Mouse (Mus musculus) lung, adult 2 months (tissue): ENCODE data around the gene Fat3. TPM values are rescaled to one million over a fixed set of nuclear protein-coding genes. Genes with fewer than 3 reads are reported as not detected.

Experiments
- DNase-seq: peaks from one replicate; pipeline ENCODE4 v3.0.0; 2022
- H3K4me1 ChIP-seq: fragments of 200-500 bp; 2 replicates; pipeline ENCODE4 v1.6.1; 2011; ENCODE audit warnings: low read length; ENCODE audit not compliant: control insufficient read depth, insufficient read depth
- H3K4me3 ChIP-seq: fragments of 200-500 bp; replicated peaks from 2 replicates; pipeline ENCODE3; 2011; ENCODE audit warnings: low read depth, mild to moderate bottlenecking, control low read depth, low read length; ENCODE audit errors: extremely low read depth
- CTCF ChIP-seq: fragments of 200-500 bp; IDR thresholded peaks from 2 replicates; pipeline ENCODE4 v1.5.1; 2011; ENCODE audit warnings: mild to moderate bottlenecking, low read length, control low read depth; ENCODE audit not compliant: insufficient read depth
- POLR2A ChIP-seq: fragments of 200-500 bp; IDR thresholded peaks from 2 replicates; pipeline ENCODE4 v1.6.1; 2011; ENCODE audit warnings: low read depth, mild to moderate bottlenecking, control low read depth, low read length, borderline replicate concordance; ENCODE audit errors: extremely low read depth
- WGBS: fragments of 180-500 bp; shearing (Covaris S2); methylation state at CpG from one replicate; pipeline ENCODE4 v1.1.7; 2018; 5-methylcytosine and 5-hydroxymethylcytosine counted together
- polyA plus RNA-seq: library from polyadenylated mRNA; depleted of rRNA; stranded (reverse); fragments of >200 nt; gene quantifications from 2 replicates; pipeline ENCODE4 v1.2.3, GENCODE M21; 2012

Fat3 gene
- polyA plus RNA-seq, 1 experiment, result 2.7 TPM

DNA sequence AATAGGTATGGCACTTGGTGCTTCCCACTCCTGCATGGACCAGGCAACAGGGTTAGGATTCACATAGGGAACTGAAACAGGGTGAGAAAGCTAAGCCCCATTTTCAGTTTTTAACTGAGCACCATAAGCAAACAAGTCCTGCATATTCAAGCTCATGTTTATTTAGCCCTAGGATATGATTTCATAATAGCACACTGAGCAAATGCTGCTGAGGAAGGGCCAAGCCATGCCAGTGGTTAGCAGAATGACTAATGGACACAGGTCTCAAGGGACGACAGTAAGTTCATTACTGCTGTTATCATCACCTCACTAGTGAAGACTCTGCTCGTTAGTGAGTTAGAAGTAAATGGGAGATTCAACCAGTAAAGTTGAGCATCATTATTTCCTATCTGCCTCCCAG, 333.0 kb downstream of the Fat3 start:
- no peak for TF ChIP-seq CTCF
- WGBS, result 36% methylated on average over 2 of the region's 2 CpGs
- Histone ChIP-seq H3K4me3 (no peak overlapping the region), H3K4me1 (no peaks in the 10 kb centered on the region; the same call in 1 of the 2 replicates)
- no peak for DNase-seq

DNA sequence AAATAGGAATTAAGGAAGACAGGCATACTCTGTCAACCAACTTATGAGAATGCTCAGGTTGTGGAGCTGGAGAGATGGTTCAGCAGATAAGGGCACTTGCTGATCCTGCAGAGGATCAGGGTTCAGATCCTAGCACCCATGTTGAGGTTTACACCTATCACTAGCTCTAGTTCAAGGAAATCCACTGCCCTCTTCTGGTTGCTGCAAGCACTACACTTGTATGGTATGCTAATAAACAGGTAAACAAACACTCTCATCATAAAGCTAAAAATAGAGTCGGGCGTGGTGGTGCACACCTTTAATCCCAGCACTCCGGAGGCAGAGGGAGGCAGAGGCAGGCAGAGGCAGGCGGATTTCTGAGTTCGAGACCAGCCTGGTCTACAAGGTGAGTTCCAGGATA, 341.7 kb downstream of the Fat3 start:
- no peaks in the 10 kb centered on the region for H3K4me1 ChIP-seq
- WGBS, result 93% methylated on average over 5 of the region's 5 CpGs
- H3K4me3 ChIP-seq, result no peak overlapping the region

DNA sequence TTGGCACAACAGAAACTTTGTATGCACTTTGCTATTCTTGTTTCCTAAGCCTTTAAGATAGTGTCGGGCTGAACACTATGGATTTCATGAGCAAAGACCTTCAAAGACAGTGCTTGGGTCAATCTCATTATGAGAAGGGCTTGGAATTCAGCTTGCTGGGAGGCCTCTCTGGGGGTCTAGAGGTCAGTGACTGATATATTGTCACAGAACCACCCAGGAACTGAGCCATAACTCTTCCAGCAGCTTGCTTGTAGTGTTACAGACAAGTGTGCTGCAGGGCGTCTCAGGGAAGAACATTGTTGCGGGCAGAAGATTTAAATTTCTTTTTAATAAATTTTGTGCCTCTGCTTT, 347.5 kb downstream of the Fat3 start:
- no peak for TF ChIP-seq CTCF
- TF ChIP-seq POLR2A, result no peak
- Histone ChIP-seq H3K4me3 (no peak overlapping the region), H3K4me1 (no peaks in the 10 kb centered on the region)
- DNase-seq, result no peak
- WGBS, result 75% methylated on average over 3 of the region's 3 CpGs

More for the DNA sequence above, 341.7 kb downstream of the Fat3 start:
- TF ChIP-seq CTCF (no peak), POLR2A (no peak)
- no peak for DNase-seq

DNA sequence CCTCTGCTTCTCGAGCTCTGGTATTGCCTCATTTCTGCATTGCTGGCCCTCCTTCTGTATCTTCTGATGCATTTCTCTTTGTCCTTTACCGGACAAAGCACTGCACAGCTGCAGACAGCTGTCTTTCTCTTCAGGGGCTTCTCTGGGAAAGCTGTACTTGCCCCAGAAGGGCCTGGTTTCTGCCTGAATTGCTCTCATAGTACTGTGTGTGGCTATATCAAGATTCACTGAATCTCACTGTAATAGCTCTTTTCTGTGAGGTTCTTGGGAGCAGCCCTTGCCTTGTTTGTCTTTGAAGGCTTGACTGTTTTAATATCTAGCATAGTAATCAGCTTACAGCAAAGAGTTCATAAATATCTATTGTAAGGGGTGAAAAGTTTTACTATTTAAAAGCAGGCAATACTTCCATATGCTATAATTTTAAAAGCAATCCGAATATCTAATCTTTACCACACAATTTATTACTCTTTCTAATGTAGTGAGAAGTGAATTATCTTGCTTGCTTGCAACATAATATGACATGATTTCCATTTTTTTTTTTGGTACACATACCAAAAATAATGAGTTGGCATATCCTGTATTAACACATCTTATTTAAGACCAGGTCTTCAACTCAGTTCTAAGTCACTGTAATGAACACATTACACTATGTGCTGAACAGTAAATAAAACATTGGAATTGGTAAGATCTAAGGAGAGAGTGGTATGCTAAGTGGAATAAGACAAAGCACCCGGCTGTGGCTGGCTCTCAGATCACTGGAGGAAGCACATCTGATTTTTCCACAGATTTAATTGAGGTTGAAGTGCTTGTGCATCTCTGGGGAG, 348.1 kb downstream of the Fat3 start:
- DNase-seq, result no peak
- Histone ChIP-seq H3K4me3 (no peak overlapping the region), H3K4me1 (no peaks in the 10 kb centered on the region)
- TF ChIP-seq CTCF (no peak), POLR2A (no peak)
- WGBS, result 62% methylated on average over 4 of the region's 4 CpGs

DNA sequence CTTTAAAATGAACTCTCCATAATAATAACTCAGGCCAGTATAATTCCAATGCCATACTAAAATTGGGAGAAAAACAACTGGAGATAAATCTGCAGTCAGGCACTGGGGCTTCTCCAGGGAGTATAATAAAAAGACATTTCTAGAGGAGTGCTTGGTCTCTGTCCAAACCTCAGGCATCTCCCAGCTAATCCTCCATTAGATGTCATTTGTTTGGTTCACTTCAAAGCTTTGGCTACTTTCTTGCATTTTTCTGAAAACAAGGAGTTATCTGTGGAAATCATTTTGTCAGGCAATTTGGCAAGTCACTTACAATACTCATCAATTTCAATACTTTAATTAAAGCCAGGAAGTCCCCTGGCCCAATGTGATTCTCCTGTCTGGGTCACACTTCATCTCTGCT, 351.0 kb downstream of the Fat3 start:
- H3K4me3 ChIP-seq, result no peak overlapping the region
- DNase-seq, result no peak
- no peaks in the 10 kb centered on the region for H3K4me1 ChIP-seq
- TF ChIP-seq POLR2A (no peak), CTCF (no peak)

DNA sequence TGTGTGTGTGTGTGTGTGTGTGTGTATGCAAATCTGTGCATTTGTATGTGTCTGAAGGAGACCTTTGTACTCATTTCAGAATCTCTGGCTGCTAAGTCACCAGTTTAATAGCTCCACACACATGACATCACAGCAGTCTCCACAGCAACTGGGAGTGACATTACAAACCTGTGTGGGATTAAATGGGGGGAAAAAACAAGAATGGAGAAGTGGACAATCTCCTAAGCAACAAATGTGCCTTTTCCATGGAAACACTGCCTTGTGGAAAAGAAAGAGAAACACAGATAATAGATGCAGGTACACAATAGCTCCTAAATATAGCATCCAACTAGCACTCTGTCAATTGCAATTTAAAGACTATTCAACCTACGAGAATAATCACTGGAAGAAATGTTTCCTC, 353.4 kb downstream of the Fat3 start:
- H3K4me1 ChIP-seq, result no peaks in the 10 kb centered on the region
- H3K4me3 ChIP-seq, result no peak overlapping the region
- TF ChIP-seq CTCF (no peak), POLR2A (no peak)
- no peak for DNase-seq
- 56% methylated on average over 1 of the region's 1 CpGs for WGBS

DNA sequence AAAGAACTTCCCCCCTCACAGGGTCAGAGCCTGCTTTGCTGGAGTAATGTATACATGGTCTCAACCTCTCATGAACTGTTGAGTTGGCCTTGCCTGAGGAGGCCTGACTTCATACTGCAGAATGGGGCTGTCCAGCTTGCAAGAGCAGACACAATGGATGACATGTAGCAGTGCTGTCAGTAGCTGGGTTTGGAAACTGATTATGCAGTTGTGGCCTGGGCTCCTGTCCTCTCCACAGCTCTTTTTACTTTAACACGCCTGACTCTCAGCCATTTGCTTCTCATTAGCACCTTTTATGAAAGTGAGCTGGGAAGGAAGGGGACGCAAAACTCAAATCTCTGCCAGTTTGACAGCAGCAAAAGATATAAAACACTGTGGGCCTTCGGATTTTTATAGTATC, 356.4 kb downstream of the Fat3 start:
- WGBS, result 70% methylated on average over 3 of the region's 3 CpGs
- Histone ChIP-seq H3K4me3 (no peak overlapping the region), H3K4me1 (no peaks in the 10 kb centered on the region)
- no peak for DNase-seq
- no peak for TF ChIP-seq POLR2A
- TF ChIP-seq CTCF, result no peak

DNA sequence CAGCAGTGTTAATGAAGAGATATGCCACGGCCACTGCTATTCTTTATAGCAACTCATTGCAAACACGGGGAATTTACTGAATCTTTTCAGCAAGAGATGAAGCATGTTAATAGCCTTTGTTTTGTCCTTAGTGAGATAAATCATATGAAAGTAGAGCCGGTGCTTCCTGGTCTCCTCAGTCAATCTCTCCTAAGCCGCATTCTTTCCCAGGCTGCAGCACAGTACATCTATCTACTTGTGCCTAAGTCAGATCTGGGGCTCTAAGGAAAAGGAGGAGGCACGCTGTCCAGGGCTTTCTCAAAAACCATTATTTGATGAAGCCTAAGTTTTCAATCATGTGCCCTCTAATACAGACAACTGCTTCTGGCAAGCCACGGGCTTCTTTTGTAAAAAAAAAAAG, 361.8 kb downstream of the Fat3 start:
- TF ChIP-seq POLR2A (no peak), CTCF (no peak)
- Histone ChIP-seq H3K4me3 (no peak overlapping the region), H3K4me1 (no peaks in the 10 kb centered on the region)
- no peak for DNase-seq
- 62% methylated on average over 6 of the region's 6 CpGs for WGBS

DNA sequence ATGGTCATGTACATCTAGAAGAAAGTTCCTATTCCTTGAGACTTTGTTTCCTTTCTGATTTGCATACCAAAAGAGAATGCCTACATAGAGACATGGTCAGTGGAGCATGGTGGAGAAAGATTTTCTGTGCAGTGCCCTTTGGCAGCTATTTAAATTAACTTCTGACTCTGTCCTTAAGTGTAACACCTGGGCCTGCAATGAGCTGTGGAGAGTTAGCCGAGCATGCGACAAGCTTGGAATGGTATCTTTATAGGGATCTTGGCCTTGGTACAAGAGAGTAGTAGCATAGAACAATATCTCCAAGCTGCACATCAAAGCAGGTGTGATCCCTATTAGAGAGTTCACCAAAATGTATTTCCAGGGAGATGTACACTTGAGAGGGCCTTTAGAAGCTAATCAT, 368.0 kb downstream of the Fat3 start:
- Histone ChIP-seq H3K4me1 (no peaks in the 10 kb centered on the region), H3K4me3 (no peak overlapping the region)
- TF ChIP-seq CTCF (no peak), POLR2A (no peak)
- WGBS, result 88% methylated on average over 2 of the region's 2 CpGs
- DNase-seq, result no peak

DNA sequence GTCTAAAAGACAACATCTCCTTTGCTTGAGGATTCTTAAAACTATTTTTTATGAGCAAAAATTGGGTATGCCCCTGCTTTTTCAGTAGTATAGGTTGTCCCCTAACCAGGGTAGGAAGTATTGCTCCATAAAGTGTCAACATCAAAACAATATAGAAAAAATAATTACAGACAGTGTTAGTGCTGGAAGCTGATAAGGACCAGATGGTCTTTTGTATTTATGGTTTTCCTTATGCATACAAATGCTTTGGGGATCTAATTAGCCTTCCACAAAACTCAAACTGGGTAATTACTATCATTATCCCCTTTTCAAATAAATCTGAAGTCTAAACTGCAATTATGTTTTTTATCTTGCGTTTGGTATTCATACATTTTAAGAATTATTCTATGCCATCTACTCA, 368.5 kb downstream of the Fat3 start:
- no peak for DNase-seq
- Histone ChIP-seq H3K4me1 (no peaks in the 10 kb centered on the region), H3K4me3 (no peak overlapping the region)
- 90% methylated on average over 1 of the region's 1 CpGs for WGBS
- TF ChIP-seq POLR2A, result no peak
- no peak for TF ChIP-seq CTCF
